Mouse (Mus musculus): ENCODE measurements at regions not wholly inside any gene's neighbourhood (a gene's known extent, or its start where the extent isn't known, plus 50 kb on each side); places are given as distances from the start of the nearest gene placed in this dataset.
A peak's percentile ranks its signal among the peaks of the same experiment; 100 is the strongest.

- TF ChIP-seq POLR2A (IDR thresholded peaks at IDR 0.05; ENCODE audit: low read depth, low read length) (no peak), CTCF (conservative IDR thresholded peaks at IDR 0.05; ENCODE audit: insufficient read depth, insufficient read length, low read depth, low read length) (no peak)
- DNase-seq = no peak
These were observed 340.1 kb upstream of the Sel1l start for GRCm38 (mm10) chr12:92189022-92189421.

GRCm38 (mm10) chr12:92187133-92187482 lies 338.2 kb upstream of the Sel1l start:
- H3K36me3 ChIP-seq (ENCODE audit: control insufficient read depth, insufficient read depth, low read length) = no peaks in the 10 kb centered on the region
- H3K4me3 ChIP-seq (ENCODE audit: insufficient read depth, low read depth, low read length) = no peak overlapping the region
- no peaks in the 10 kb centered on the region for H3K4me1 ChIP-seq (ENCODE audit: control insufficient read depth, insufficient read depth, low read length)
- no peaks in the 10 kb centered on the region for H3K27me3 ChIP-seq (replicated peaks; ENCODE audit: control insufficient read depth, insufficient read depth, low read length)
- H3K27ac ChIP-seq (ENCODE audit: insufficient read depth, low read depth, low read length) = no peak overlapping the region
- DNase-seq = no peak
- WGBS = 49% methylated on average over 2 of the region's 2 CpGs
- TF ChIP-seq CTCF (conservative IDR thresholded peaks at IDR 0.05; ENCODE audit: insufficient read depth, insufficient read length, low read depth, low read length) = no peak
- TF ChIP-seq POLR2A (IDR thresholded peaks at IDR 0.05; ENCODE audit: low read depth, low read length) = no peak

More at GRCm38 (mm10) chr12:92189022-92189421, 340.1 kb upstream of the Sel1l start:
- no peaks in the 10 kb centered on the region for H3K27me3 ChIP-seq (replicated peaks; ENCODE audit: control insufficient read depth, insufficient read depth, low read length)
- H3K4me1 ChIP-seq (ENCODE audit: control insufficient read depth, insufficient read depth, low read length) = no peaks in the 10 kb centered on the region
- H3K27ac ChIP-seq (ENCODE audit: insufficient read depth, low read depth, low read length) = no peak overlapping the region
- H3K4me3 ChIP-seq (ENCODE audit: insufficient read depth, low read depth, low read length) = no peak overlapping the region
- H3K36me3 ChIP-seq (ENCODE audit: control insufficient read depth, insufficient read depth, low read length) = no peaks in the 10 kb centered on the region

GRCm38 (mm10) chr12:92186448-92187132 lies 337.6 kb upstream of the Sel1l start:
- Histone ChIP-seq H3K4me3 (ENCODE audit: insufficient read depth, low read depth, low read length) (no peak overlapping the region), H3K4me1 (ENCODE audit: control insufficient read depth, insufficient read depth, low read length) (no peaks in the 10 kb centered on the region), H3K27me3 (replicated peaks; ENCODE audit: control insufficient read depth, insufficient read depth, low read length) (no peaks in the 10 kb centered on the region), H3K27ac (ENCODE audit: insufficient read depth, low read depth, low read length) (no peak overlapping the region), H3K36me3 (ENCODE audit: control insufficient read depth, insufficient read depth, low read length) (no peaks in the 10 kb centered on the region)
- peak; percentile 30 for DNase-seq
- no peak for TF ChIP-seq CTCF (conservative IDR thresholded peaks at IDR 0.05; ENCODE audit: insufficient read depth, insufficient read length, low read depth, low read length)
- 48% methylated on average over 6 of the region's 6 CpGs for WGBS

- no peak overlapping the region for H3K4me3 ChIP-seq (ENCODE audit: insufficient read depth, low read depth, low read length)
- H3K4me1 ChIP-seq (ENCODE audit: control insufficient read depth, insufficient read depth, low read length) = no peaks in the 10 kb centered on the region
- WGBS = 54% methylated on average over 5 of the region's 5 CpGs
- H3K27ac ChIP-seq (ENCODE audit: insufficient read depth, low read depth, low read length) = no peak overlapping the region
- H3K36me3 ChIP-seq (ENCODE audit: control insufficient read depth, insufficient read depth, low read length) = no peaks in the 10 kb centered on the region
- TF ChIP-seq CTCF (conservative IDR thresholded peaks at IDR 0.05; ENCODE audit: insufficient read depth, insufficient read length, low read depth, low read length) (no peak), POLR2A (IDR thresholded peaks at IDR 0.05; ENCODE audit: low read depth, low read length) (no peak)
- H3K27me3 ChIP-seq (replicated peaks; ENCODE audit: control insufficient read depth, insufficient read depth, low read length) = no peaks in the 10 kb centered on the region
- no peak for DNase-seq
These were observed 330.3 kb upstream of the Sel1l start for GRCm38 (mm10) chr12:92179292-92179691.

GRCm38 (mm10) chr12:92156726-92157125 lies 307.8 kb upstream of the Sel1l start:
- no peaks in the 10 kb centered on the region for H3K27me3 ChIP-seq (replicated peaks; ENCODE audit: control insufficient read depth, insufficient read depth, low read length)
- no peaks in the 10 kb centered on the region for H3K4me1 ChIP-seq (ENCODE audit: control insufficient read depth, insufficient read depth, low read length)
- TF ChIP-seq CTCF (conservative IDR thresholded peaks at IDR 0.05; ENCODE audit: insufficient read depth, insufficient read length, low read depth, low read length) (no peak), POLR2A (IDR thresholded peaks at IDR 0.05; ENCODE audit: low read depth, low read length) (no peak)
- no peak overlapping the region for H3K4me3 ChIP-seq (ENCODE audit: insufficient read depth, low read depth, low read length)
- H3K36me3 ChIP-seq (ENCODE audit: control insufficient read depth, insufficient read depth, low read length) = no peaks in the 10 kb centered on the region
- peak; percentile 52 for DNase-seq
- H3K27ac ChIP-seq (ENCODE audit: insufficient read depth, low read depth, low read length) = no peak overlapping the region

GRCm38 (mm10) chr12:92152922-92153235 lies 303.9 kb upstream of the Sel1l start:
- Histone ChIP-seq H3K4me3 (ENCODE audit: insufficient read depth, low read depth, low read length) (no peak overlapping the region), H3K27me3 (replicated peaks; ENCODE audit: control insufficient read depth, insufficient read depth, low read length) (no peaks in the 10 kb centered on the region), H3K36me3 (ENCODE audit: control insufficient read depth, insufficient read depth, low read length) (no peaks in the 10 kb centered on the region), H3K27ac (ENCODE audit: insufficient read depth, low read depth, low read length) (no peak overlapping the region), H3K4me1 (ENCODE audit: control insufficient read depth, insufficient read depth, low read length) (no peaks in the 10 kb centered on the region)
- DNase-seq = peak; percentile 36
- 50% methylated on average over 2 of the region's 2 CpGs for WGBS
- TF ChIP-seq POLR2A (IDR thresholded peaks at IDR 0.05; ENCODE audit: low read depth, low read length) = no peak
- TF ChIP-seq CTCF (conservative IDR thresholded peaks at IDR 0.05; ENCODE audit: insufficient read depth, insufficient read length, low read depth, low read length) = no peak

- WGBS = 57% methylated on average over 4 of the region's 4 CpGs
- Histone ChIP-seq H3K27ac (ENCODE audit: insufficient read depth, low read depth, low read length) (no peak overlapping the region), H3K27me3 (replicated peaks; ENCODE audit: control insufficient read depth, insufficient read depth, low read length) (no peaks in the 10 kb centered on the region), H3K4me1 (ENCODE audit: control insufficient read depth, insufficient read depth, low read length) (no peaks in the 10 kb centered on the region), H3K36me3 (ENCODE audit: control insufficient read depth, insufficient read depth, low read length) (no peaks in the 10 kb centered on the region), H3K4me3 (ENCODE audit: insufficient read depth, low read depth, low read length) (no peak overlapping the region)
- TF ChIP-seq CTCF (conservative IDR thresholded peaks at IDR 0.05; ENCODE audit: insufficient read depth, insufficient read length, low read depth, low read length) = no peak
- TF ChIP-seq POLR2A (IDR thresholded peaks at IDR 0.05; ENCODE audit: low read depth, low read length) = no peak
- DNase-seq = no peak
These were observed 303.3 kb upstream of the Sel1l start for GRCm38 (mm10) chr12:92152043-92152921.
